Mouse (Mus musculus): ENCODE data around the gene Catsper3.

- TF ChIP-seq GATA1 (IDR thresholded peaks at IDR 0.05; ENCODE audit: borderline replicate concordance, low read length) (no peak), FLI1 (IDR thresholded peaks at IDR 0.05; ENCODE audit: low read length) (no peak)
These were observed 44.8 kb downstream of the Catsper3 start for GRCm38 (mm10) chr13:55829018-55829655.
